Mouse (Mus musculus) CH12.LX (cell line): ENCODE data around the gene Hist1h3b. TPM values are rescaled to one million over a fixed set of nuclear protein-coding genes. Genes with fewer than 3 reads are reported as not detected.

ENCODE experiments used
- DNase-seq: peaks from one replicate; pipeline ENCODE4 v3.0.0-alpha.2; 2013; ENCODE audit errors: extremely low read depth
- H3K27ac ChIP-seq: 2 replicates; pipeline ENCODE4 v1.5.1; 2012; ENCODE audit warnings: low read depth, mild to moderate bottlenecking, control low read depth, moderate library complexity; ENCODE audit not compliant: insufficient read depth
- H3K27me3 ChIP-seq: replicated peaks from 2 replicates; pipeline ENCODE3; 2012; ENCODE audit warnings: inconsistent platforms
- H3K36me3 ChIP-seq, 2 experiments: replicated peaks in 1 of 2; 2 replicates each; pipeline versions ENCODE3 to v1.6.1; 2012; ENCODE audit warnings: inconsistent platforms in 1 of 2, low read length in 1 of 2, mild to moderate bottlenecking in 1 of 2, mixed read lengths in 1 of 2, moderate library complexity in 1 of 2; ENCODE audit not compliant: control insufficient read depth in 1 of 2, insufficient read depth in 1 of 2
- H3K4me1 ChIP-seq, 2 experiments: 2 replicates each; pipeline ENCODE4 v1.6.1; 2012; ENCODE audit warnings: inconsistent platforms in 1 of 2, moderate library complexity in 1 of 2; ENCODE audit not compliant: insufficient read depth in 2 of 2, control insufficient read depth in 1 of 2
- H3K4me2 ChIP-seq: 2 replicates; pipeline ENCODE4 v1.6.1; 2012; ENCODE audit warnings: low read depth, mild to moderate bottlenecking, control low read depth; ENCODE audit not compliant: poor library complexity, insufficient read depth, severe bottlenecking
- H3K4me3 ChIP-seq, 3 experiments: fragments of 150-350 bp in 1 of 3; sonication (generic) in 1 of 3; replicated peaks in 1 of 3; 2 replicates each; pipeline versions ENCODE3 to v1.5.1; 2011 to 2012; ENCODE audit warnings: low read depth in 2 of 3, low read length in 2 of 3, mild to moderate bottlenecking in 2 of 3, moderate library complexity in 2 of 3, control low read depth in 1 of 3, improper control_type of control experiment in 1 of 3, inconsistent platforms in 1 of 3, mixed read lengths in 1 of 3; ENCODE audit not compliant: poor library complexity in 1 of 3
- H3K79me2 ChIP-seq: replicated peaks from 2 replicates; pipeline ENCODE4 v1.6.1; 2012; ENCODE audit warnings: mild to moderate bottlenecking, moderate library complexity; ENCODE audit not compliant: control insufficient read depth, poor library complexity, insufficient read depth, severe bottlenecking; ENCODE audit errors: extremely low read depth
- H3K9ac ChIP-seq: 2 replicates; pipeline ENCODE4 v1.6.1; 2012; ENCODE audit warnings: low read depth, mild to moderate bottlenecking, control low read depth, moderate library complexity; ENCODE audit not compliant: insufficient read depth
- H3K9me3 ChIP-seq: replicated peaks from 2 replicates; pipeline ENCODE3; 2012; ENCODE audit warnings: low read length, inconsistent platforms, mixed read lengths
- BHLHE40 ChIP-seq: IDR thresholded peaks from 2 replicates; pipeline ENCODE4 v1.6.1; 2011; ENCODE audit warnings: mild to moderate bottlenecking, low read depth, low read length, improper control_type of control experiment
- CHD2 ChIP-seq: IDR thresholded peaks from 2 replicates; pipeline ENCODE4 v1.6.1; 2011; ENCODE audit warnings: low read length, improper control_type of control experiment
- CTCF ChIP-seq, 2 experiments: IDR thresholded peaks in 1 of 2; conservative IDR thresholded peaks in 1 of 2; 2 replicates each; pipeline ENCODE4 v1.5.1; 2011 to 2012; ENCODE audit warnings: low read depth in 2 of 2, low read length in 2 of 2, improper control_type of control experiment in 1 of 2, inconsistent platforms in 1 of 2, mild to moderate bottlenecking in 1 of 2, moderate library complexity in 1 of 2
- E2F4 ChIP-seq: IDR thresholded peaks from 2 replicates; pipeline ENCODE4 v1.6.1; 2011; ENCODE audit warnings: low read depth, low read length, improper control_type of control experiment; ENCODE audit not compliant: insufficient replicate concordance
- ELF1 ChIP-seq: IDR thresholded peaks from 2 replicates; pipeline ENCODE4 v1.6.1; 2014; ENCODE audit warnings: low read depth, mild to moderate bottlenecking, inconsistent platforms, low read length, improper control_type of control experiment
- EP300 ChIP-seq: IDR thresholded peaks from 2 replicates; pipeline ENCODE4 v1.6.1; 2011; ENCODE audit warnings: low read length, improper control_type of control experiment
- HCFC1 ChIP-seq: IDR thresholded peaks from 2 replicates; pipeline ENCODE4 v1.6.1; 2012; ENCODE audit warnings: low read depth, mild to moderate bottlenecking, inconsistent platforms, low read length, improper control_type of control experiment
- IRF4 ChIP-seq: IDR thresholded peaks from 2 replicates; pipeline ENCODE4 v1.6.1; 2014; ENCODE audit warnings: low read depth, mild to moderate bottlenecking, inconsistent platforms, low read length, improper control_type of control experiment
- KAT2A ChIP-seq: IDR thresholded peaks from 2 replicates; pipeline ENCODE4 v1.6.1; 2012; ENCODE audit warnings: low read length, improper control_type of control experiment, inconsistent platforms; ENCODE audit not compliant: insufficient replicate concordance
- MAFK ChIP-seq: IDR thresholded peaks from 2 replicates; pipeline ENCODE4 v1.6.1; 2011; ENCODE audit warnings: low read length, improper control_type of control experiment; ENCODE audit not compliant: insufficient replicate concordance
- MAZ ChIP-seq: IDR thresholded peaks from 2 replicates; pipeline ENCODE4 v1.6.1; 2012; ENCODE audit warnings: low read depth, mild to moderate bottlenecking, inconsistent platforms, low read length, improper control_type of control experiment, moderate library complexity
- MEF2A ChIP-seq: IDR thresholded peaks from 2 replicates; pipeline ENCODE4 v1.6.1; 2014; ENCODE audit warnings: low read depth, mild to moderate bottlenecking, inconsistent platforms, low read length, improper control_type of control experiment, borderline replicate concordance
- MXI1 ChIP-seq: IDR thresholded peaks from 2 replicates; pipeline ENCODE4 v1.6.1; 2011; ENCODE audit warnings: mild to moderate bottlenecking, low read depth, low read length, improper control_type of control experiment
- MYC ChIP-seq: IDR thresholded peaks from 2 replicates; pipeline ENCODE4 v1.6.1; 2011; ENCODE audit warnings: low read depth, mild to moderate bottlenecking, improper control_type of control experiment, low read length
- NELFE ChIP-seq: IDR thresholded peaks from 2 replicates; pipeline ENCODE4 v1.6.1; 2011; ENCODE audit warnings: low read depth, low read length, improper control_type of control experiment
- NRF1 ChIP-seq: IDR thresholded peaks from 2 replicates; pipeline ENCODE4 v1.6.1; 2014; ENCODE audit warnings: low read depth, mild to moderate bottlenecking, inconsistent platforms, low read length, improper control_type of control experiment, moderate library complexity
- POLR2A ChIP-seq: IDR thresholded peaks from 2 replicates; pipeline ENCODE4 v1.6.1; 2011; ENCODE audit warnings: low read depth, mild to moderate bottlenecking, improper control_type of control experiment, low read length
- POLR2AphosphoS2 ChIP-seq: IDR thresholded peaks from 2 replicates; pipeline ENCODE4 v1.6.1; 2011; ENCODE audit warnings: low read depth, low read length, improper control_type of control experiment
- RAD21 ChIP-seq: IDR thresholded peaks from 2 replicates; pipeline ENCODE4 v1.6.1; 2011; ENCODE audit warnings: low read depth, mild to moderate bottlenecking, low read length, improper control_type of control experiment, moderate library complexity
- RCOR1 ChIP-seq: conservative IDR thresholded peaks from 2 replicates; pipeline ENCODE4 v1.6.1; 2012; ENCODE audit warnings: low read depth, mild to moderate bottlenecking, inconsistent platforms, low read length, improper control_type of control experiment
- SMC3 ChIP-seq: IDR thresholded peaks from 2 replicates; pipeline ENCODE4 v1.6.1; 2011; ENCODE audit warnings: low read depth, low read length, improper control_type of control experiment
- TCF12 ChIP-seq: IDR thresholded peaks from 2 replicates; pipeline ENCODE4 v1.6.1; 2014; ENCODE audit warnings: low read depth, mild to moderate bottlenecking, inconsistent platforms, low read length, improper control_type of control experiment
- UBTF ChIP-seq: IDR thresholded peaks from 2 replicates; pipeline ENCODE4 v1.6.1; 2012; ENCODE audit warnings: low read depth, mild to moderate bottlenecking, inconsistent platforms, low read length, improper control_type of control experiment, moderate library complexity
- USF1 ChIP-seq: IDR thresholded peaks from 2 replicates; pipeline ENCODE4 v1.6.1; 2014; ENCODE audit warnings: low read depth, mild to moderate bottlenecking, inconsistent platforms, low read length, improper control_type of control experiment
- USF2 ChIP-seq: conservative IDR thresholded peaks from 2 replicates; pipeline ENCODE4 v1.6.1; 2011; ENCODE audit warnings: low read depth, low read length, improper control_type of control experiment
- ZMIZ1 ChIP-seq: IDR thresholded peaks from 2 replicates; pipeline ENCODE4 v1.6.1; 2012; ENCODE audit warnings: low read depth, mild to moderate bottlenecking, inconsistent platforms, low read length, improper control_type of control experiment
- dilution Hi-C: fragments of 300-500 bp; cut with MboI; formaldehyde crosslinking; loops from 2 replicates; pipeline ENCODE4 v1.14.3; 2020; ENCODE audit warnings: low sequenced_read_pairs; ENCODE audit not compliant: extremely low pct_unique_long_range_greater_than_20kb, extremely low pct_ligation_motif_present
- in situ Hi-C: fragments of 300-500 bp; cut with MboI; formaldehyde crosslinking; loops from 3 replicates; pipeline ENCODE4 v1.14.3; 2019; ENCODE audit warnings: low sequenced_read_pairs, low pct_ligation_motif_present, low pct_unique_long_range_greater_than_20kb, mixed read lengths
- polyA plus RNA-seq: library from polyadenylated mRNA; unstranded; fragments of >175 nt; gene quantifications from 2 replicates; pipeline ENCODE4 v1.2.1, GENCODE M21; 2012; ENCODE audit warnings: low read depth; ENCODE audit not compliant: insufficient read length
- total RNA-seq, 2 experiments: library from RNA; depleted of rRNA; stranded (reverse); fragments of 300-350 nt in 1 of 2; fragments of >200 nt in 1 of 2; gene quantifications; 2 replicates each; pipeline ENCODE4 v1.2.3; 2012 to 2014

Gene Hist1h3b
- total and polyA plus RNA-seq, 3 experiments, result 5.5 to 2,096 (median 44.0) TPM

DNA sequence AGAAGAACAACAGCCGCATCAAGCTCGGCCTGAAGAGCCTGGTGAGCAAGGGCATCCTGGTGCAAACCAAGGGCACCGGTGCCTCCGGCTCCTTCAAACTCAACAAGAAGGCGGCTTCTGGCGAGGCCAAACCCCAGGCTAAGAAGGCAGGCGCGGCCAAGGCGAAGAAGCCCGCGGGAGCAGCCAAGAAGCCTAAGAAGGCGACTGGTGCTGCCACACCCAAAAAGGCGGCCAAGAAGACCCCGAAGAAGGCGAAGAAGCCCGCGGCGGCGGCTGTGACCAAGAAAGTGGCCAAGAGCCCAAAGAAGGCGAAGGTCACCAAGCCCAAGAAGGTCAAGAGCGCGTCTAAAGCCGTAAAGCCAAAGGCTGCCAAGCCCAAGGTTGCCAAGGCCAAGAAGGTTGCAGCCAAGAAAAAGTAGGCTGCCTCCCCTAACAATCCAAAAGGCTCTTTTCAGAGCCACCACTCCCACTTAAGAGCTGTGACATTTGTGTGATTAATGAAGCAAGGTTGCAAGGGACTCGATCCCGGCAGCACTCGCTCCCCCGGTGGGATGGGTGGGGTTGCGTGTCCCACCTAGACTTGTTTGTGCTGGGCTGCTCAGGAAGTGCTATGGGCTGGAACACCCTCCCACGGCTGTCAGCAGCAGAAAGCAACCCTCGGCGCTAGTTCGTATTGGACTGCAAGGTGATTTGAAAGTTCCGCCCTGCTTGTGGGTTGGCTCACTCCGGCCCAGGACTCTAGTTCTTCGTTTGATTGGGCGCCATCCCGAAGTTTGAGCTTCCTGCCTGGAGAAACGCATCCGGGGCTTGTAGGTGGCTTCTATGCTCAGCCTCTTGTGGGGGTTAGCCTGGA is 12.8 kb upstream of the Hist1h3b start:
- no peaks in the 10 kb centered on the region for H3K36me3 ChIP-seq
- in situ Hi-C loops (loop anchor here (5.0 kb wide), 1 partner anchor 37 kb away; no protein-coding TSS in a partner anchor), dilution Hi-C loops (no loop called here)
- H3K9me3 ChIP-seq, result no peaks in the 10 kb centered on the region
- peak; percentile 96 for DNase-seq
- H3K27me3 ChIP-seq, result no peaks in the 10 kb centered on the region
- 0 out of 2 replicates have a peak overlapping the region, but pooled peaks have one; percentile 84 for H3K4me2 ChIP-seq
- peak overlapping the region; percentile 100 for H3K9ac ChIP-seq
- H3K4me1 ChIP-seq, result peaks cover 3 to 29% of the 10 kb centered on the region in 2 experiments; a peak in 3 of 4 replicates
- no peaks in the 10 kb centered on the region for H3K79me2 ChIP-seq
- TF ChIP-seq UBTF (peak; percentile 99), MYC (peak; percentile 56; the same call in 1 of the 2 replicates), MXI1 (peak; percentile 84), ZMIZ1 (peak; percentile 99), HCFC1 (peak; percentile 69), KAT2A (peak; percentile 66; the same call in 1 of the 2 replicates), NRF1 (peak; percentile 50), MAFK (no peak), POLR2A (peak; percentile 95), E2F4 (peak; percentile 93; the same call in 1 of the 2 replicates), USF1 (no peak; the same call in 1 of the 2 replicates), TCF12 (peak; percentile 44; the same call in 1 of the 2 replicates), CTCF (conservative IDR thresholded peaks at IDR 0.05 in 1 of 2, IDR thresholded peaks at IDR 0.05 in 1 of 2; ENCODE audit: low read depth in 2 of 2, low read length in 2 of 2) (no peak), BHLHE40 (peak; percentile 52; the same call in 1 of the 2 replicates), IRF4 (peak; percentile 71; the same call in 1 of the 2 replicates), MAZ (peak; percentile 65), CHD2 (peak; percentile 95), ELF1 (peak; percentile 80), USF2 (peak; percentile 65), EP300 (no peak), POLR2AphosphoS2 (peak; percentile 99), RCOR1 (peak; percentile 93), MEF2A (0 out of 2 replicates have a peak, but pooled peaks have one; percentile 61), NELFE (peak; percentile 90), SMC3 (peak; percentile 38), RAD21 (no peak)
- H3K4me3 ChIP-seq, result peak overlapping the region; percentile 54 to 74 (median 54)
- H3K27ac ChIP-seq, result peak overlapping the region; percentile 95
